Mouse (Mus musculus) megakaryocyte, embryonic 14.5 days (primary cell): ENCODE measurements around the gene BC035044.
"Not testable (repeated sequence)": the region's sequence is repeated elsewhere in the genome, so short reads cannot be mapped to it uniquely, and the experiment has no call there.

ENCODE experiments used
- FLI1 ChIP-seq: IDR thresholded peaks from 2 replicates; pipeline ENCODE4 v1.6.1; 2012; ENCODE audit warnings: low read length, inconsistent platforms, mixed read lengths
- GATA1 ChIP-seq: IDR thresholded peaks from 3 replicates; pipeline ENCODE4 v1.6.1; 2012; ENCODE audit warnings: mixed read lengths, low read length, inconsistent platforms, borderline replicate concordance

- TF ChIP-seq FLI1, GATA1: not testable (repeated sequence)
Observed at GRCm38 (mm10) chr6:128887091-128887790, 3.7 kb downstream of the BC035044 start, which contains the start of gene Clec2i.
